Mouse (Mus musculus): ENCODE data around the gene Agbl4. TPM values are rescaled to one million over a fixed set of nuclear protein-coding genes. Genes with fewer than 3 reads are reported as not detected.

Agbl4 gene
- polyA plus RNA-seq, 1 experiment: not detected

- no peak overlapping the region for H3K4me3 ChIP-seq (replicated peaks)
These were observed 1181.8 kb downstream of the Agbl4 start for GRCm38 (mm10) chr4:111579115-111579862.

GRCm38 (mm10) chr4:111579863-111580224 is 1182.4 kb downstream of the Agbl4 start:
- Histone ChIP-seq H3K27me3 (ENCODE audit: control insufficient read depth) (no peaks in the 10 kb centered on the region), H3K9me3 (ENCODE audit: control insufficient read depth, low read length) (no peaks in the 10 kb centered on the region), H3K36me3 (ENCODE audit: control insufficient read depth) (no peaks in the 10 kb centered on the region), H3K4me1 (ENCODE audit: control insufficient read depth) (no peaks in the 10 kb centered on the region), H3K4me3 (replicated peaks) (no peak overlapping the region)
- TF ChIP-seq GATA1 (IDR thresholded peaks at IDR 0.05; ENCODE audit: low read length) (no peak), TAL1 (IDR thresholded peaks at IDR 0.05; ENCODE audit: low read length) (no peak)

More at GRCm38 (mm10) chr4:111579115-111579862, 1181.8 kb downstream of the Agbl4 start:
- TF ChIP-seq TAL1 (IDR thresholded peaks at IDR 0.05; ENCODE audit: low read length) (no peak), GATA1 (IDR thresholded peaks at IDR 0.05; ENCODE audit: low read length) (no peak)
- no peaks in the 10 kb centered on the region for H3K4me1 ChIP-seq (ENCODE audit: control insufficient read depth)
- no peaks in the 10 kb centered on the region for H3K36me3 ChIP-seq (ENCODE audit: control insufficient read depth)
- H3K27me3 ChIP-seq (ENCODE audit: control insufficient read depth): no peaks in the 10 kb centered on the region
- H3K9me3 ChIP-seq (ENCODE audit: control insufficient read depth, low read length): no peaks in the 10 kb centered on the region

DNA sequence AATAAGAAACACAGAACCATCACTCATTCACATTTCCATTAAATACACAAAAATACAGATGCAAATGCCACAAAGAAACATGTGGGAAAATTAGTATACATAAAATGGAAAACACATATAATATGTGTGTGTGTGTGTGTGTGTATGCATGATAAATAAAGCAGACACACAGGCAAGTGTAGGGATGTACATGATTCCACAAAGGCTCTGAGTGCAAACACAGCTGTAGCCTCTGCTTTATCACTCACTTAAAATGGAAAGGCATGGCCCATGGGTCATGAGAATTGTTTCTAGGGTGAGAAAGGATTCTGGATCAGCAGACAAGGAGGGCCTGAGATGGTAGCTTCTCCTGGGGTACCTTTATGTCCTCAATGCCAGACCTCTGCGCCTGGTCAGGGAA is 1182.8 kb downstream of the Agbl4 start:
- no peaks in the 10 kb centered on the region for H3K27me3 ChIP-seq (ENCODE audit: control insufficient read depth)
- TF ChIP-seq GATA1 (IDR thresholded peaks at IDR 0.05; ENCODE audit: low read length) (no peak), TAL1 (IDR thresholded peaks at IDR 0.05; ENCODE audit: low read length) (no peak)
- H3K4me3 ChIP-seq (replicated peaks): no peak overlapping the region
- H3K36me3 ChIP-seq (ENCODE audit: control insufficient read depth): no peaks in the 10 kb centered on the region
- H3K4me1 ChIP-seq (ENCODE audit: control insufficient read depth): no peaks in the 10 kb centered on the region
- H3K9me3 ChIP-seq (ENCODE audit: control insufficient read depth, low read length): no peaks in the 10 kb centered on the region

GRCm38 (mm10) chr4:111583562-111584237 is 1186.2 kb downstream of the Agbl4 start:
- Histone ChIP-seq H3K36me3 (ENCODE audit: control insufficient read depth) (no peaks in the 10 kb centered on the region), H3K27me3 (ENCODE audit: control insufficient read depth) (no peaks in the 10 kb centered on the region)
- TF ChIP-seq GATA1 (IDR thresholded peaks at IDR 0.05; ENCODE audit: low read length): no peak
- TF ChIP-seq TAL1 (IDR thresholded peaks at IDR 0.05; ENCODE audit: low read length): no peak

GRCm38 (mm10) chr4:111584286-111584685 is 1186.8 kb downstream of the Agbl4 start:
- no peaks in the 10 kb centered on the region for H3K4me1 ChIP-seq (ENCODE audit: control insufficient read depth)
- no peaks in the 10 kb centered on the region for H3K9me3 ChIP-seq (ENCODE audit: control insufficient read depth, low read length)
- no peak for TF ChIP-seq TAL1 (IDR thresholded peaks at IDR 0.05; ENCODE audit: low read length)
- TF ChIP-seq GATA1 (IDR thresholded peaks at IDR 0.05; ENCODE audit: low read length): no peak
- H3K27me3 ChIP-seq (ENCODE audit: control insufficient read depth): no peaks in the 10 kb centered on the region
- H3K36me3 ChIP-seq (ENCODE audit: control insufficient read depth): no peaks in the 10 kb centered on the region
- no peak overlapping the region for H3K4me3 ChIP-seq (replicated peaks)

More at GRCm38 (mm10) chr4:111583562-111584237, 1186.2 kb downstream of the Agbl4 start:
- H3K4me3 ChIP-seq (replicated peaks): no peak overlapping the region
- H3K9me3 ChIP-seq (ENCODE audit: control insufficient read depth, low read length): no peaks in the 10 kb centered on the region
- no peaks in the 10 kb centered on the region for H3K4me1 ChIP-seq (ENCODE audit: control insufficient read depth)

DNA sequence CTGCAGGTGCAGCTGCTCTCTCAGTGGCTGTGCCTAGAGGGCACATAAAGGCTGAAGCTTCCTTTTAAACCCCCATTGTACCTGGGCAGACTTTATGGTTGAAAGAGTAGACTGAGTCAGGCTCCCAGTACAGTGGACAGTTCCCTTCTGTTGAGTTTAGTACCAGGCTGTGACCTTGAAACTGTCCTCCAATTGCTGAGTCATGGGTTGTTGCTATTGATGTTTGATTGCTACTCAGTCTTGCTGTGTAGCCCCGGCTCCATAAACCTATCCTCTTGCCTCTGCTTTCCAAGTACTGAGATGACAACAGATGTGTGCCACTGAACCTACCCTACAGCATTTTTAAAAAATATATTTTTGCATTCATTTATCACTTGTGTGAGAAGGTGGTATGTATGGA is 1190.8 kb downstream of the Agbl4 start:
- no peaks in the 10 kb centered on the region for H3K27me3 ChIP-seq (ENCODE audit: control insufficient read depth)
- TF ChIP-seq TAL1 (IDR thresholded peaks at IDR 0.05; ENCODE audit: low read length) (no peak), GATA1 (IDR thresholded peaks at IDR 0.05; ENCODE audit: low read length) (no peak)

DNA sequence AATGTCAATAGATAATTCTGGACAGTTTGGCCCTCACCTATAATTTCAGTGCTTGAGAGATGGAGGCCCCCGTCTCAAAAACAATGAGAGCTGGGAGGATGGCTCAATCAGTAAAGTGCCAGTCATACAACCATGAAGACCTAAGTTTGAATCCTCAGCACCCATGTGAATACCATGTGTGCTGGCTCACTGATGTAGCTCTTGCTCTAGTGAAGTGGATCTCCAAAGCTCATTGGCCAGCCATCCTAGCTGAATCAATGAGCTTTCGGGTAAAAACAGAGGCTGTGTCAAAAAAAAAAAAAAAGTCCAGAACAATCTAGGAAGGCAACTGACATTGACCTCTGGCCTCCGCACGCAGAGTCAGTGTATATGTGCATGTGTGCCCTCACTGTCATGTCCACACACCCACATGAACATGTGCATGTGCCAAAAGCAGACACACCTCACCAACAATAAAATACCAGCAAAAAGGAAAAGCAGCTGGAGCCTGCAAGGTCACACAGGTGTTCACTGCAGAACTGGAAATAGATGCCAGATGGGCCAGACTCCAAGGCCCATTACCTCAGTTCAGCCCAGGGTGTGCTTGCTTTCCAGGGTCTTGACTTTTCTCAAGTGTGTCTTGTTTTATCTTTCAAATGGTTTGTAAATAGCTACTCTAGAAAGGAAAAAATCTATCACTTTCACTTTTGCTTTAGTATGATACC is 1192.2 kb downstream of the Agbl4 start:
- TF ChIP-seq GATA1 (IDR thresholded peaks at IDR 0.05; ENCODE audit: low read length) (no peak), TAL1 (IDR thresholded peaks at IDR 0.05; ENCODE audit: low read length) (no peak)
- H3K4me3 ChIP-seq (replicated peaks): no peak overlapping the region
- no peaks in the 10 kb centered on the region for H3K27me3 ChIP-seq (ENCODE audit: control insufficient read depth)
- H3K4me1 ChIP-seq (ENCODE audit: control insufficient read depth): no peaks in the 10 kb centered on the region
- no peaks in the 10 kb centered on the region for H3K9me3 ChIP-seq (ENCODE audit: control insufficient read depth, low read length)
- no peaks in the 10 kb centered on the region for H3K36me3 ChIP-seq (ENCODE audit: control insufficient read depth)

More for the DNA sequence above, 1190.8 kb downstream of the Agbl4 start:
- Histone ChIP-seq H3K9me3 (ENCODE audit: control insufficient read depth, low read length) (no peaks in the 10 kb centered on the region), H3K4me1 (ENCODE audit: control insufficient read depth) (no peaks in the 10 kb centered on the region), H3K36me3 (ENCODE audit: control insufficient read depth) (no peaks in the 10 kb centered on the region), H3K4me3 (replicated peaks) (no peak overlapping the region)

DNA sequence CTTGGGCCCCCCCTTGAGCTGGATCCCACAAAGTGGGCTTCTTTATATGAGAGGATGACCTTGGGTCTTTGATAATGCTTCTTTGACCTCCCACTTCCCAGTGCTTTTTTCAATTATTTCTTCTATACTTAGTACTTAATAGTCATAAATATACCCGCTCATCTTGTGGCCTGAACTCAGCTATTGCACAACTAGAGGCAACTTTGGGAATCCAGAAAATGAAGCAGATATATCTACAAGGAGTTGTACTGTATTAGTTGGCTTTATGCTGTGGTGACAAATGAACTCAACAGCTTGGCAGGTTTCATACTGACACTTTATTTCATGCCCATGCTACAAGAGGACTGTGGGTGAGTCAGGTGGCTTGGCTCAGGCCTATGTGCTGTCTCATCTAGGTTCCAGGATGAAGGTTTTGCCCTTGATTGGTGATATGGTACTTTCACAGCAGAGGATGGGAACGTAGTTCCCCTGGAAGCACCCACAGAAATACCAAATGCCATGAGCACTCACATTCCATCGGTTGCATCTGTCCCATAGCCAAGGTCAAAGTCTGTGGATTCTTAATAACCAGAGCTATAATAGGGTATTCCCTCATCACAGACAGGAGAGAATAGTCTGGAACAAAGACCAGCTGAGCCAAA is 1197.3 kb downstream of the Agbl4 start:
- H3K4me1 ChIP-seq (ENCODE audit: control insufficient read depth): 0 out of 2 replicates have a peak, but pooled peaks cover 2% of the 10 kb centered on the region

More for the DNA sequence above, 1197.3 kb downstream of the Agbl4 start:
- TF ChIP-seq GATA1 (IDR thresholded peaks at IDR 0.05; ENCODE audit: low read length) (no peak), TAL1 (IDR thresholded peaks at IDR 0.05; ENCODE audit: low read length) (no peak)
- Histone ChIP-seq H3K4me3 (replicated peaks) (no peak overlapping the region), H3K27me3 (ENCODE audit: control insufficient read depth) (no peaks in the 10 kb centered on the region), H3K9me3 (ENCODE audit: control insufficient read depth, low read length) (no peaks in the 10 kb centered on the region), H3K36me3 (ENCODE audit: control insufficient read depth) (no peaks in the 10 kb centered on the region)

Data from erythroblast, embryonic 14.5 days (primary cell).